Mouse (Mus musculus): ENCODE measurements at regions not wholly inside any gene's neighbourhood (a gene's known extent, or its start where the extent isn't known, plus 50 kb on each side); places are given as distances from the start of the nearest gene placed in this dataset. TPM values are rescaled to one million over a fixed set of nuclear protein-coding genes. Genes with fewer than 3 reads are reported as not detected.

- Histone ChIP-seq H3K36me3 (no peaks in the 10 kb centered on the region), H3K4me2 (replicated peaks) (no peak overlapping the region), H3K9me3 (replicated peaks) (no peaks in the 10 kb centered on the region), H3K4me1 (no peaks in the 10 kb centered on the region), H3K27me3 (no peaks in the 10 kb centered on the region), H3K4me3 (replicated peaks) (no peak overlapping the region), H3K27ac (replicated peaks) (no peak overlapping the region), H3K9ac (no peak overlapping the region)
- ATAC-seq (ENCODE audit: insufficient number of reproducible peaks, low FRiP score, low TSS enrichment, low read depth), result no peak
- 69% methylated on average over 4 of the region's 4 CpGs for WGBS
These were observed 68.9 kb upstream of the Ankrd50 start for GRCm38 (mm10) chr3:38553470-38554043.

GRCm38 (mm10) chr3:38547032-38547431 is 62.4 kb upstream of the Ankrd50 start:
- no peaks in the 10 kb centered on the region for H3K27me3 ChIP-seq
- H3K4me3 ChIP-seq (replicated peaks), result no peak overlapping the region
- WGBS, result 53% methylated on average over 3 of the region's 3 CpGs
- no peak for ATAC-seq (ENCODE audit: insufficient number of reproducible peaks, low FRiP score, low TSS enrichment, low read depth)
- H3K4me1 ChIP-seq, result no peaks in the 10 kb centered on the region
- H3K9me3 ChIP-seq (replicated peaks), result no peaks in the 10 kb centered on the region
- no peak overlapping the region for H3K9ac ChIP-seq
- no peak overlapping the region for H3K27ac ChIP-seq (replicated peaks)
- no peaks in the 10 kb centered on the region for H3K36me3 ChIP-seq
- H3K4me2 ChIP-seq (replicated peaks), result no peak overlapping the region

GRCm38 (mm10) chr3:38545501-38545896 is 60.9 kb upstream of the Ankrd50 start:
- Histone ChIP-seq H3K27me3 (no peaks in the 10 kb centered on the region), H3K27ac (replicated peaks) (no peak overlapping the region), H3K9ac (no peak overlapping the region), H3K36me3 (no peaks in the 10 kb centered on the region), H3K4me1 (0 out of 2 replicates have a peak, but pooled peaks cover 3% of the 10 kb centered on the region), H3K4me3 (replicated peaks) (no peak overlapping the region), H3K4me2 (replicated peaks) (no peak overlapping the region), H3K9me3 (replicated peaks) (no peaks in the 10 kb centered on the region)
- no peak for ATAC-seq (ENCODE audit: insufficient number of reproducible peaks, low FRiP score, low TSS enrichment, low read depth)
- WGBS, result 83% methylated on average over 3 of the region's 3 CpGs

- no peaks in the 10 kb centered on the region for H3K36me3 ChIP-seq
- no peaks in the 10 kb centered on the region for H3K9me3 ChIP-seq (replicated peaks)
- H3K4me3 ChIP-seq (replicated peaks), result no peak overlapping the region
- H3K9ac ChIP-seq, result no peak overlapping the region
- H3K4me2 ChIP-seq (replicated peaks), result no peak overlapping the region
- no peak overlapping the region for H3K27ac ChIP-seq (replicated peaks)
- ATAC-seq (ENCODE audit: insufficient number of reproducible peaks, low FRiP score, low TSS enrichment, low read depth), result no peak
- WGBS, result 84% methylated on average over 4 of the region's 4 CpGs
- H3K27me3 ChIP-seq, result no peaks in the 10 kb centered on the region
- H3K4me1 ChIP-seq, result 0 out of 2 replicates have a peak, but pooled peaks cover 3% of the 10 kb centered on the region
These were observed 60.3 kb upstream of the Ankrd50 start for GRCm38 (mm10) chr3:38544718-38545500.

GRCm38 (mm10) chr3:38543816-38544215 is 59.2 kb upstream of the Ankrd50 start:
- Histone ChIP-seq H3K36me3 (no peaks in the 10 kb centered on the region), H3K9ac (no peak overlapping the region), H3K27me3 (no peaks in the 10 kb centered on the region), H3K4me3 (replicated peaks) (no peak overlapping the region), H3K27ac (replicated peaks) (no peak overlapping the region), H3K4me1 (0 out of 2 replicates have a peak, but pooled peaks cover 3% of the 10 kb centered on the region), H3K4me2 (replicated peaks) (no peak overlapping the region), H3K9me3 (replicated peaks) (no peaks in the 10 kb centered on the region)
- 82% methylated on average over 3 of the region's 3 CpGs for WGBS
- ATAC-seq (ENCODE audit: insufficient number of reproducible peaks, low FRiP score, low TSS enrichment, low read depth), result no peak

- Histone ChIP-seq H3K27ac (replicated peaks) (no peak overlapping the region), H3K4me2 (replicated peaks) (no peak overlapping the region), H3K9me3 (replicated peaks) (no peaks in the 10 kb centered on the region), H3K36me3 (no peaks in the 10 kb centered on the region), H3K27me3 (no peaks in the 10 kb centered on the region), H3K4me3 (replicated peaks) (no peak overlapping the region), H3K4me1 (0 out of 2 replicates have a peak, but pooled peaks cover 3% of the 10 kb centered on the region), H3K9ac (no peak overlapping the region)
- 59% methylated on average over 3 of the region's 3 CpGs for WGBS
- no peak for ATAC-seq (ENCODE audit: insufficient number of reproducible peaks, low FRiP score, low TSS enrichment, low read depth)
These were observed 56.7 kb upstream of the Ankrd50 start for GRCm38 (mm10) chr3:38541296-38541695.

GRCm38 (mm10) chr3:38538309-38538708 is 53.7 kb upstream of the Ankrd50 start:
- H3K9ac ChIP-seq, result no peak overlapping the region
- no peak overlapping the region for H3K27ac ChIP-seq (replicated peaks)
- H3K4me1 ChIP-seq, result 0 out of 2 replicates have a peak, but pooled peaks cover 3% of the 10 kb centered on the region
- H3K4me3 ChIP-seq (replicated peaks), result no peak overlapping the region
- H3K27me3 ChIP-seq, result no peaks in the 10 kb centered on the region
- H3K9me3 ChIP-seq (replicated peaks), result no peaks in the 10 kb centered on the region
- ATAC-seq (ENCODE audit: insufficient number of reproducible peaks, low FRiP score, low TSS enrichment, low read depth), result no peak
- H3K4me2 ChIP-seq (replicated peaks), result no peak overlapping the region
- no peaks in the 10 kb centered on the region for H3K36me3 ChIP-seq
- whole genome bisulfite sequencing, result 73% methylated on average over 2 of the region's 2 CpGs

GRCm38 (mm10) chr3:38537770-38538169 is 53.1 kb upstream of the Ankrd50 start:
- H3K27me3 ChIP-seq, result no peaks in the 10 kb centered on the region
- no peak overlapping the region for H3K4me2 ChIP-seq (replicated peaks)
- H3K4me1 ChIP-seq, result 0 out of 2 replicates have a peak, but pooled peaks cover 3% of the 10 kb centered on the region
- H3K4me3 ChIP-seq (replicated peaks), result no peak overlapping the region
- no peak overlapping the region for H3K27ac ChIP-seq (replicated peaks)
- no peaks in the 10 kb centered on the region for H3K36me3 ChIP-seq
- ATAC-seq (ENCODE audit: insufficient number of reproducible peaks, low FRiP score, low TSS enrichment, low read depth), result no peak
- H3K9me3 ChIP-seq (replicated peaks), result no peaks in the 10 kb centered on the region
- no peak overlapping the region for H3K9ac ChIP-seq

Small RNA genes lying in the stretch of these regions (microRNA-seq; reads per million reads assigned to microRNA genes)
- not detected for gene Gm24462 (ENCODE audit: borderline number of aligned reads)

All from embryonic facial prominence, embryonic 15.5 days (tissue).